Mouse (Mus musculus) ES-E14 (cell line): Measurements from ENCODE around the gene Spsb4.

Experiments used
- CHD2 ChIP-seq: IDR thresholded peaks from 2 replicates; pipeline ENCODE4 v1.6.1; 2014; ENCODE audit warnings: mild to moderate bottlenecking, low read depth, low read length, inconsistent platforms
- MAFK ChIP-seq: IDR thresholded peaks from 2 replicates; pipeline ENCODE4 v1.6.1; 2014; ENCODE audit warnings: mild to moderate bottlenecking, low read depth, low read length, inconsistent platforms; ENCODE audit not compliant: insufficient read depth

GRCm38 (mm10) chr9:97022948-97023347 lies 4.3 kb upstream of the Spsb4 start:
- TF ChIP-seq MAFK: no peak
- no peak for TF ChIP-seq CHD2
